Mouse (Mus musculus) liver, adult 2 months (tissue): Measurements from ENCODE around the gene Tmbim6. TPM values are rescaled to one million over a fixed set of nuclear protein-coding genes. Genes with fewer than 3 reads are reported as not detected.

Experiments used
- DNase-seq: peaks from one replicate; pipeline ENCODE4 v3.0.0-alpha.2; 2011; ENCODE audit warnings: low read depth, low spot score; ENCODE audit errors: extremely low read depth
- H3K27ac ChIP-seq: fragments of 200-500 bp; replicated peaks from 2 replicates; pipeline ENCODE4 v1.5.1; 2012; ENCODE audit warnings: low read depth, mild to moderate bottlenecking, control low read depth, inconsistent platforms, low read length; ENCODE audit not compliant: insufficient read depth
- H3K27me3 ChIP-seq: fragments of 200-500 bp; 2 replicates; pipeline ENCODE4 v1.6.1; 2012; ENCODE audit warnings: mild to moderate bottlenecking, moderate library complexity, low read length, inconsistent platforms; ENCODE audit not compliant: control insufficient read depth, insufficient read depth
- H3K36me3 ChIP-seq: fragments of 200-500 bp; 2 replicates; pipeline ENCODE4 v1.6.1; 2012; ENCODE audit warnings: low read length, inconsistent platforms; ENCODE audit not compliant: control insufficient read depth, insufficient read depth
- H3K4me1 ChIP-seq: fragments of 200-500 bp; 2 replicates; pipeline ENCODE4 v1.6.1; 2011; ENCODE audit warnings: low read length; ENCODE audit not compliant: control insufficient read depth, insufficient read depth
- H3K4me3 ChIP-seq: fragments of 200-500 bp; 2 replicates; pipeline ENCODE4 v1.5.1; 2011; ENCODE audit warnings: low read depth, mild to moderate bottlenecking, control low read depth, low read length, moderate library complexity; ENCODE audit not compliant: insufficient read depth
- H3K79me2 ChIP-seq: fragments of 200-500 bp; 2 replicates; pipeline ENCODE4 v1.6.1; 2012; ENCODE audit warnings: inconsistent platforms, mild to moderate bottlenecking, low read length, moderate library complexity; ENCODE audit not compliant: control insufficient read depth, insufficient read depth
- H3K9ac ChIP-seq: fragments of 200-500 bp; 2 replicates; pipeline ENCODE4 v1.6.1; 2012; ENCODE audit warnings: low read depth, mild to moderate bottlenecking, control low read depth, inconsistent platforms, low read length
- CTCF ChIP-seq: fragments of 200-500 bp; IDR thresholded peaks from 2 replicates; pipeline ENCODE4 v1.5.1; 2011; ENCODE audit warnings: low read depth, low read length, control low read depth
- POLR2A ChIP-seq: fragments of 200-500 bp; IDR thresholded peaks from 2 replicates; pipeline ENCODE4 v1.6.1; 2011; ENCODE audit warnings: low read length, control low read depth; ENCODE audit not compliant: insufficient read depth; ENCODE audit errors: extremely low read depth
- WGBS: fragments of 180-500 bp; shearing (Covaris S2); methylation state at CpG from one replicate; pipeline ENCODE4 v1.1.7; 2018; 5-methylcytosine and 5-hydroxymethylcytosine counted together
- polyA plus RNA-seq: library from polyadenylated mRNA; depleted of rRNA; stranded (reverse); fragments of >200 nt; gene quantifications from 2 replicates; pipeline ENCODE4 v1.2.3, GENCODE M21; 2012
- total RNA-seq: library from RNA; depleted of rRNA; stranded (reverse); fragments of >200 nt; gene quantifications from 2 replicates; pipeline ENCODE4 v1.2.3, GENCODE M21; 2014

The Tmbim6 gene
- total and polyA plus RNA-seq, 2 experiments, result 699 to 2,362 TPM

DNA sequence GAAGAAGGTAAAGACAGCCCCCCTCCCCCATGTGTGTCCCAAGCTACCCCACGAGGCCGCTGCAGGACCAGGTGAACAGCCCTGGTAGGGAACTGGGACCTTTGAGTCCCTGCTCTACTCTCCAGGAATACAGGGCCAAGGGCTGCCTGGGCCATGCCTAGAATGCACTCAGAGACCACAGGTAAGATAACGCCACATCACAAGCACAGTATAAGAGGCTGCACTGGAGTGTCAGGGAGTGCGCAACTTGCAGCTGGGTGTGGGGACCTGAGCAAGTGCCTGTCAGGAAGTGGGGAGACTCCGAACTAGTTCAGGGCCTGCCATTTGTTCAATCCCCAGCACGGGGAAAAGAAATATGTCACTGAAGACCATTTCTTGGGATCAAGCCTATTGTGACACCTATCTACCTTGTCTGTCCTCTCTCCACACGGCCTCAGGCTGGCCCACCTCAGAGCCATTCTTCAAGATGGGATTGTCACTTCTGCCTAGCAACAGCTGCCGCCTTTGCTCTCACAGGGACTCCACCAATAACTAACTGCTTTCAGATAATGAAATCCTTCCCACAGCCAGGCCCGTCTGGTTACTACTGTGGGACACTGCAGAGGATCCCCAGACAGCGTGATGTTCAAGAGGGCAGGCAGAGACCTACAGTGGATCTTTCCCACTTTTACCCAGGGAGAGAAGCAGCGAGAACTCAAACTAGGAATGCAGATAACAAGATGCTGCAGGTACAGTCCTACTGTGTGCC is 60.6 kb downstream of the Tmbim6 start:
- no peaks in the 10 kb centered on the region for H3K79me2 ChIP-seq
- no peaks in the 10 kb centered on the region for H3K27me3 ChIP-seq
- WGBS, result 77% methylated on average over 11 of the region's 11 CpGs
- H3K4me3 ChIP-seq, result no peak overlapping the region
- no peaks in the 10 kb centered on the region for H3K4me1 ChIP-seq
- no peak overlapping the region for H3K27ac ChIP-seq
- H3K9ac ChIP-seq, result no peak overlapping the region
- no peak for DNase-seq
- H3K36me3 ChIP-seq, result no peaks in the 10 kb centered on the region
- no peak for TF ChIP-seq POLR2A
- TF ChIP-seq CTCF, result no peak

DNA sequence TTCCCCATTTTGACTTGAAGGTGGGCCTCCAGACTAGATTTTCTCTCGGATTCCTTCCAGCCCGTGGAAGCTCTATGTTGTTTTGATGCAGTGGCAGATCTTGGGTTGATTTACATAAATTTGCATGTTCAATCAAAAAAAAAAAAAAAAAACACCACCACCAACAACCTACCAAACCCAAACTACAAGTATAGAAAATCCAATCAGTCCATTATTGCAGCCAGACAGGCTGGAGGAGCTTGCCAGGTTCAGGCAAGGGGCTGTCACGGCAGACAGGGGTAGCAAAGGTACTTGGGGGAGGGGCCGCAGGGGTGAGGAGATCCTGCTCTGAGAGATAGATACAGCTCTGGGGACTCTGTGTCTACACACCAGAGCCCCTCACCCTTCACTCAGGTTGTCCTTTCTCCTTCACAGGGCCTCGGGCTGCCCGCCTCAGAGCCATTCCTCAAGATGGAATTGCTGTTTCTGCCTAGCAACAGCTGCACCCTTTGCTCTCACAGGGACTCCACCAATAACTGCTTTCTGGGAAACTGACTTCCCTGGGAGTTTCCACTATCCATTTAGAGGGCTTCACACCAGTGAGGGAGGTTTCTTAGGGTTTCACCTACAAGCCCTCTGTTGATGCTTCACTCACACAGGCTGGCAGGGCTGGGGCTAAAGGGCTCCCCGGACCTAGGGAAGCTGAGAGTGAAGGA is 62.0 kb downstream of the Tmbim6 start:
- Histone ChIP-seq H3K4me1 (no peaks in the 10 kb centered on the region), H3K27ac (no peak overlapping the region), H3K36me3 (no peaks in the 10 kb centered on the region), H3K9ac (no peak overlapping the region), H3K27me3 (no peaks in the 10 kb centered on the region), H3K79me2 (no peaks in the 10 kb centered on the region), H3K4me3 (no peak overlapping the region)
- WGBS, result 88% methylated on average over 7 of the region's 7 CpGs
- TF ChIP-seq CTCF (no peak), POLR2A (no peak)
- no peak for DNase-seq

DNA sequence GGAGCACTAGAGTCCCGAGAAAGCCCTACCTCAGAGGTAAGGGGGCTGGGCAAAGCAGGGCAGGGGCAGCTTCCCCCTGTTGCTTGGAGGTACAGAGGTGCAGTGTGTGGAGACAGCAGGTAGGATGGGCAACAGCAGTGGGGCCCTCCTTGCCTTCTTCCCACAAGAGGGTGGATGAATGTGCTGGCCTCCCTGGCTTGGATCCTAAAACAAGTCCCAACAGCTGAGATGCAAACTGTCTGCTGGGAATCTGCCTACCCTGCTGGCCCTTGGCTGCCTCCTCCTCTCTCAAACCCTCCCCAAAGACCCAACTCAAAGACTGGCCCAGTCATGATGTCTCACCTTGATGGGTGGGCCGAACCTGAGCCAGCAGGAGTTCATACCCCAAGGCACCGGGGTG is 62.7 kb downstream of the Tmbim6 start:
- Histone ChIP-seq H3K9ac (no peak overlapping the region), H3K27ac (no peak overlapping the region), H3K4me3 (no peak overlapping the region), H3K27me3 (no peaks in the 10 kb centered on the region), H3K4me1 (no peaks in the 10 kb centered on the region), H3K79me2 (no peaks in the 10 kb centered on the region), H3K36me3 (no peaks in the 10 kb centered on the region)
- WGBS, result 92% methylated on average over 3 of the region's 3 CpGs
- no peak for DNase-seq
- TF ChIP-seq CTCF, result no peak
- no peak for TF ChIP-seq POLR2A

DNA sequence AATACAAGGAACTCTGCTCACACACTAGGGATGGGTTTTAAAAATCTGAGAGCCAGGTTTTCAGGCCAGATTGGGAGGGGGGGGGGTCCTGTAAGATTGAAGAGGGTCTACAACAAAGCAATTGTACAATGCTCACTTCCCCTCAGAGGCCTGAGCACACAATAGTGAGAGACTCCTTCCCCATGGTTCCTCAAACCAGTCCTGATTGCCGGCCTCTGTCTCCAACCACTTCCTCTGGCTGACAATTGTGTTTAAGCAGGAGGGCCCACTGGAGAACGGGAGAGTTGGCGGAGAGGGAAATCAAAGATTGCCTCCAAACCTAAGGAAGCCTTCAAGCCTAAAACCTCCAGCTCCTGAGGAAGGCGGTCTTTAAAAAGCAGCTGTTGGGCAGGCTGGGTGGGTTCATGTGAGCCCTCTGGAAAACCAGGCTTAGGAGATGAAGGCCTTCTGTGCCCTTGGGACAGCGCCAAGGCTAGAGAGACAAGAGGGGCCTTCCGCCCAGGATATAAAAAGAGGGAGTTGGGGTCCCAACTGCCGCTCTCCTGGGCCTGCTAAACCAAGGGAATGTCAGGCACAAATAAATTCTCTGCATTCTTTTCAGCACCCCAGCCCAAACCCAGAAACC is 63.8 kb downstream of the Tmbim6 start:
- peak overlapping the region; percentile 40 for H3K9ac ChIP-seq
- no peaks in the 10 kb centered on the region for H3K4me1 ChIP-seq
- peak overlapping the region; percentile 84 for H3K4me3 ChIP-seq
- DNase-seq, result no peak
- no peak for TF ChIP-seq POLR2A
- no peak for TF ChIP-seq CTCF
- H3K36me3 ChIP-seq, result no peaks in the 10 kb centered on the region
- H3K27ac ChIP-seq, result 0 out of 2 replicates have a peak overlapping the region, but pooled peaks have one; percentile 2
- no peaks in the 10 kb centered on the region for H3K79me2 ChIP-seq
- H3K27me3 ChIP-seq, result no peaks in the 10 kb centered on the region
- 63% methylated on average over 7 of the region's 7 CpGs for WGBS

DNA sequence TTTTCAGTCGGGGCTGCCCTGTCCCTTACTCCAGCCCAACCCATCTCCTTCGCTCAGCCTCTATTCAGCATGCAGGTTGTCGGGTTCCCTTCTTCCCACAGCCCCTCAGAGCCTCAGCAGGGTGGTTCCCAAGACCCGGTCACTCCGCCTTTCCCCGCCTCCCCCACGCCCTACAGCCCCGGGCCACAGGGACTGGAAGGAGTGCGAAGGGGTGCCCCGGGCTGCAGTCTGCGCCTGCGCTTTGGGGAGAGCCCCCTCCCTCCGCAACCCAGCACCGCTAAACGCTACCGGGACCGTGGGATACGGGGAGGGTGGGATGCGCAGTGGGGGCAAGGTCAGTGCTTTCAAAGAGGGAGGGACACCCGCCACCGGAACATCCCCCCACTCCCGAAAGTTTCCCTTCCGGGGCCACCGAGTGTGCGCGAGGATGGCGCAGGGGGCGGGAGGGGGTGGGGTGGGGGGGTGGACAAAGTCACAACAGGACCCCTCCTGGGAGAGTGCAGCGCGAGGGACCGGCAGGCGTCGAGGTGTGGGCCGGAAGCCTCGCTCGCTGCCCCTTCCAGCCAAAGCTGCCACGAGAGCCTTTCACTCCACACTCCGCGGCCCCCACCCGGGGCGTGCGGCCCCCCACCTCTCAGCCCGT is 64.4 kb downstream of the Tmbim6 start:
- TF ChIP-seq CTCF, result no peak
- no peak for TF ChIP-seq POLR2A
- Histone ChIP-seq H3K27me3 (no peaks in the 10 kb centered on the region), H3K79me2 (no peaks in the 10 kb centered on the region), H3K27ac (0 out of 2 replicates have a peak overlapping the region, but pooled peaks have one; percentile 2), H3K9ac (peak overlapping the region; percentile 64), H3K4me3 (peak overlapping the region; percentile 84), H3K4me1 (no peaks in the 10 kb centered on the region), H3K36me3 (no peaks in the 10 kb centered on the region)
- no peak for DNase-seq
- 7% methylated on average over 43 of the region's 43 CpGs for WGBS
